Mouse (Mus musculus): ENCODE results near the gene Fgf8. TPM values are rescaled to one million over a fixed set of nuclear protein-coding genes. Genes with fewer than 3 reads are reported as not detected.

Gene Fgf8
- total RNA-seq, 4 experiments from 2014 or later, result not detected

DNA sequence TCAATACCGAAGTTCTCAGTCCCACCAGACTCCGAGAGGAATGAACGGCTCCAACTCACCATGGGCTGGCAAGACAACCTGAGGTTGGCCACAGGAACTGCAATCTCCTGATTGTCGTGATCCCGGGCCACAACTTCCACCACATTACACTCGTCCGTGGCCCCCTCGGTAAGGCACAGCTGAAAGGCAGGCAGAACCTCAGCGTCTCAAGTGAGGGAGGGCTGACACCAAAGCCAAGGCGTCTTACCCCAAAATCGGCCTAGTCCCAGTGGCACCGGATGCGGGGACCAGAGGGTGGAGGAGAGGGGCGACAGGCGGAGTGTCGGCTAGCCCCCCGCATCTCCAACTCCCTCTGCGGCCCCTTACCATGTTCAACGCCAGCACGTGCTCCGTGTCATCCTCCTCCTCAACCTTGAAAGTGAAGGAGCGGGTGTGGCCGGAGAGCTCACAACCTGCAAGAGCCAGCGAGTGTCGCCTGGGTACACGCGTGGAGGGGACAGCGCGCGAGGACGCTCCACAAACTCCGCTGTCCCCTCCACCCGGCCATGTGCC lies 6.1 kb upstream of the Fgf8 start:
- no peak for DNase-seq (ENCODE audit: low spot score in 2 of 2)

DNA sequence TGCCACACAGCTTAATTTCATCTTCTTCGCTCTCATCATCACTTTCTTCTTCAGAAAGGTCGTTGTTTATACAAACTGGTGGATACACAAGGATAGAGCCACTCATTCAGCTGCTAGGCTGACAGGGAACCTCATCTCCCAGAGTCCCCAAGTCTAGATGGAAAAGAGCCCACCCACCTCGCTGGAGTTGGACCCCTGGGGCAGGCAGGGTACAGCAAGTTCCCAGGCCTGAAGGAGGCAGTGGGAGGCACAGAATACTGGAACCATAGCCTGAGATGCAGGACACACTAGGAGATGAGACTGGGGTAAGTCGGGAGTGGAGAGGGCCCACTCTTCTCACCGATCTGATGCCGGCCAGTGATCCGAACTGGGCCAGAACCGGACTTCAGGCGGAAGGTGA lies 5.5 kb upstream of the Fgf8 start:
- no peak for DNase-seq (ENCODE audit: low spot score in 2 of 2)

DNA sequence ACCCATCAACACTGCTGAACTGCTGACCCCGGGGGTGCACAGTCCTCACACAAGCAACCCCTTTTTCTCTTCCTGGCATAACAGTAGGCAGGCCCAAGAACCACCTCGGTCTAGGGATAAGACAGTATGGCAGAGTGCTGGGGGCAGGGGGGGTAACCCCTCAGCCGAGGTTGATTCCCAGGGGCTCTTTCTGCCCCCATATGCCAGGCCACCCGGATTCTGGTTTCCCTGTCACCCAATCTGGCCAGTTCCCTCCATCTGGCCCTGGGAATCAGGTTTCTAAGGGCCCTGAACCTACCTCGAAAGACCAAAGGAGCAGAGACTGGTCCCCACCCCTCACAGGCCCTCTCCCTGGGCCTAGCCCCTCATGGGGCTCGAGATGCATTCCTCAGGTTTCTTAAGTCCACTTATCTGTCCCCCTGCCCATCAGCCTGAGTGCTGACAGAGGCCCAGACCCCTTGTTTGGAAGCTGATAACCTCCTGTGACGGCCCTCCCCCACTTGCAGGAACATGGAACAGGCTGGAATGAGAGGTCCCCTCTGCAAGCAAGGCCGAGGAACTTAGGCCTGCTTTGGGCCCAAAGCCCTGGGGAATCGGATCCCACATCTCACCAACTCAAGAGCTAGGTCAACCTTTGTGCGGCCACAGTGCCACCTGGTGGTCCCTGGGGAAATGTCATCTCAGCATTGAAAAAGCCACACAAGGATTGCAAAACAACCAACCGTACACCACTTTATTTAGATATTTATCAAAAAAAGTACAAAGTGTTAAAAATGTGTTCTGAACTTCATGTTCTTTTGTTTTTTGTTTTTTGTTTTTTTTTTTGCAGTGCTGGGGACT lies 4.5 kb upstream of the Fgf8 start:
- DNase-seq (ENCODE audit: low spot score in 2 of 2), result peak; percentile 69 to 89

DNA sequence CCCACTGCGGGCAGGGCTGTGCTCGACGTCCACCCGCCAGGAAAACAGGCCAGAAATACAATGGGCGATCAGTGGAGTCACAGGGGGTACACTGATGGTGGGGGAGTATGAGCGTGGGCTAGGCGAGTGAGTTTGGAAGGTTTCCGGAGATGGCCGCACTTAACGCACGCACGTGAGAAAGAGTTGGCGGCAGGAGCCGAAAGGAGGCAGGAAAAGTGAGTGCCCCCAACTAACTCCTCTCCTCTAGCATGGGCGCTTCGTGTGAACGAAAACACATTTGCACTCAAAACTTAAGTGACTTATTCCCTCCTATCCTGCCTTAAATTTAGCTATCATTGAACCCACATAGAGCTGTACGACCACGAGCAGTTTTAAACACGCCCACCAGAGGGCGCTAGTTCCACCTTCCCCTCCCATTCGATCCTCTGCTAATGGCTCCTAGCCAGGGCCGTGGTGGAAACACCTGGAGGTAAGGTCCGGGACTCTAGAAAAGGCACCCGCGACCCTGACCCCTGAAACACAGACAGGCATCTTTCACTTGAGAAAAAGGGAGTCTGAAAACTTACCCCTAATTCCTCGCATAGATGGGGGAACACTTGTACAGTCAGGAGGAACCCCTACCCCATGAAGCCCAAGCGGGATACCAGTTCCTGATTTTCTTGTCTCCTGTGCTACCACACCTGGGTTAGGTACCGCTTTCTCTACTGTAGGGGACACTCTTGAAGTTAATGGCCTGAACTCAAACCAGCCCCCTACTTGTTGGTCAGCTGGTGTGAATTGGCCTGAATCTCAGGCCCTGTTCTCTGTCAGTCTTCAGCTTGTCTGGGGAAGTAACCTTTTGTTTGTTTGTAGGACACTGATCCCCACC lies 3.7 kb upstream of the Fgf8 start:
- peak; percentile 47 to 79 for DNase-seq (ENCODE audit: low spot score in 2 of 2)

DNA sequence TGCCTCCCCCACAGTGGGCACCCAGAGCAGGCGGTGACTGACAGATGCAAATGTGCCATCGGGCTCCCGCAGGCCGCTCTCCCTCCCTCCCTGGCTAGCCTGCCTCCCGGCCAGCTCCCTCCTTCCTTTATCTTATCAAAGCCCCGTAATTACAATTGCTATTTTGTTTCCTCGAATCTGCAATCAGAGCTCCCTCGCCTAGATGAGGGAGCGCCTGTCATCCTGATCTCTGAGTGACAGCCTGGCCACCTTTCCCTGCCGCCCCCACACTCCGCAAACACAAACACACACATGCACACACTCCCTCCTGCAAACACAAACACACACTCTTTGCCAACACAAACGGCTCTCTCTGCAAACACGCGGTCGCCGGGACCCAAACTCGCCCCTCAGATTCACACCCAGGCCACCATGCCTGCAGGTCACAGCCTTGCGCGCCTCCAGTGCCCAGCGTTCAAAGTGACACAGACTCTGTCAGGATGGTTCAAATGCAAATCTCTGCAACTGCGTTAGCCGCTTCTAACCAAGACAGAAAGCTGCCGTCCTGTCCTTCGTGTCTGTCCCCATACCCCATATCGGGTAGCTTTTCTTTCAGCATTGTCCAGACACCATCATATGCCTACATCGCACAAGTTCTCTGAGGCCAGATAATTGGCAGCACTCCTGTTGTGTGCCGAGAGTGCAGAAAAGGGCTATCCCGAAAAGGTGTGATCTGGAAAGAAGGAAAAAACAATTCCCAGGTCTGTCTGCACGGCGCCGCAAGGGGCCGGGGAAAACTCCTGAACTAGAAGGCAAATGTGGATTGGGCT lies 2.8 kb upstream of the Fgf8 start:
- DNase-seq (ENCODE audit: low spot score in 2 of 2), result no peak

DNA sequence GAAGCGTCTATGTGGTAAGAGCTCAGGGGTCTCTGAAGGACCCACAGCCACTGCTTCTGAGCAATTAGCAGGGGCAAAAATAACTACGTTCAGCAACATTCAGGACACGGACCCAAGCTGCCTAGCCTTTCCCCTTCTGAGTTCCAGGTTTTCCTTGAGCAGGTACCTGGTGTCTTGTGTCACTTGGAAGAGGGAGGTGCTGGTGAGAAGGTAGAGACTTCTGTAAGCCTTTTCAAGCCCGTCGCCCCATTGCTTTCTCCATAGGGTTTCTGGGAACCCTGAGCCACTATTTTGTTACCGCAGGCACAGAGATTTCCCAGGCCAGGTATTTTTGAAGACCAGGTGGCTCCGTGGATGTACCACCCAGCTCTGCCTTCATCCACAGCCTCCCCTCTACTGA lies 904 bp upstream of the Fgf8 start:
- DNase-seq (ENCODE audit: low spot score in 2 of 2), result no peak

DNA sequence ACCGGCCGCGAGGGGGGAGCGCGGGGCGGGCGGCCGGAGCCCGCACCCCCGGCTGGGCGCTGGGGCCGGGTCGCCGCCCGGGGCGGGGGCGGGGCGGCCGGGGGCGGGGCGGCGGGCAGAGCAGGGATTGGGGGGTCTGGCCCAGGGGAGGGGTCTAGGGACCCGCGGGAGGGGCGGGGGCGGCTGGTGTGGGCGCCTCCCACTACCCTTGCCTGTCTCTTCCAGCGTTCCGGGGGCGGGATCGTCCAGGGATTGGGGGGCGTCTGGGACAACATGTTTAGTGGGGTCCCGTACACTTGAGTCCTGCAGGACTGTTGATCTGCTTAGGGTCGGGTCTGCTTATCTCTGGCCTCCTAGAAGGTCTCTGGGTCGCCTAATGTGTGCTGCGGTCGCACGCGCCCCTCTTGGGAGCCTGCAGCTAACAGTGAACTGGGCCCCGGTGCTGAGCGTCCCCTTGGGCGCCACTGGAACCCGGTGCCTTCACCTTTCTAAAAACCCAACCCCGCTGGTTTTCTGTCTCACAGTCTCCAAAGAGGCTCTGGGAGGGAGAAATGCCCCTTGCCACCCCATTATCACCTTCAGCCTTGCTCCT lies 365 bp upstream of the Fgf8 start:
- no peak for DNase-seq (ENCODE audit: low spot score in 2 of 2)

DNA sequence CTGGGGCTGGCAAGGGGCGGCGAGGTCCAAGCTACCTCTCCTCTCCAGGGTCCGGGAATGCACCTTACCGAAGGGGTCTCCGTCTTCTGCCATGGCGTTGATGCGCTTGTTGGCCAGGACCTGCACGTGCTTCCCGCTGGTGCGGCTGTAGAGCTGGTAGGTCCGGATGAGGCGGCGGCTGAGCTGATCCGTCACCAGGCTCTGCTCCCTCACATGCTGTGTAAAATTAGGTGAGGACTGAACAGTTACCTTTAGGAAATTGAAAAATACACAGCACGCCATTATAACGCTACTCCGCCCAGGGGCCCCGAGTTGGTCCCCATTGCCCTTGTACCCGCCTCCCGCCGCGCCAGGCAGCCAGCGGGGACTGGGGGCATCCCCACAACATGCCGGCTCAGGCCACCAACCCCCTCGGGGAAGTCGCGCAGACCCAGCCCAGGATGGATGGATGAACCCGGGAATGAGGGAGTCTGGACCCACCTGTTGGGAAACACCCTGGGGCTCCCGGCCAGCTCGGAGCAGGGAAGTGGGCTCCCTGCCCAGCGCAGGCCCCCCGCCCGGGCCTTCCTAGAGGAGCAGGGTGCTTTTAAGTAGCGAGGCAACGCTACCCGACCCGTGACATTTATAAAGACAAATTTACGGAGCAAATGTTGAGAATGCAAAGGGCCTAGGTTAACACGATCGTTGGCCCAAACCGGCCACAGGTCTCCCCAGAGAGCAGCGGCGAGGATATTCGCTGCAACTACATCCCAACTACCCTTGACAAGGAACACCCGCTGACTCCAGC lies 1.1 kb downstream of the Fgf8 start:
- DNase-seq (ENCODE audit: low spot score in 2 of 2), result no peak

DNA sequence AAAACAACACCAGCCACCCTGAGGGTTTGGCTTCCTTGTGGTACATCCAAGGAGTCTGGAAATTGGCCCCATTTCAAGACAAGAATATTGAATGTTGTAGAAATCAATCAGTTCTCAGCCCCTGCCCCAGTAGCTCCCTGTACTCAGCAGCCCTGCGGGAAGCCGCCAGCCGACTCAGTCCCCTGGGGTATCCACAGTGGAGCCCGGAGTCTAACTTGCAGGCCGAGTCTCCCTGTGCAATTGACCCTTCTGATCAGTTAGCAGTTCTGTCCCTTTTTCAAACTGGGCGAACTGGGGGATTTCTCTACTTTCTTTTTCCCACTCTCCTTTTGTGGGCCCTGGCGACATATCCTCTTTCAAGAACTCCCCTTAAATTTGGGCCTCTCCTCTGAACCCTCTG lies 1.9 kb downstream of the Fgf8 start:
- no peak for DNase-seq (ENCODE audit: low spot score in 2 of 2)

DNA sequence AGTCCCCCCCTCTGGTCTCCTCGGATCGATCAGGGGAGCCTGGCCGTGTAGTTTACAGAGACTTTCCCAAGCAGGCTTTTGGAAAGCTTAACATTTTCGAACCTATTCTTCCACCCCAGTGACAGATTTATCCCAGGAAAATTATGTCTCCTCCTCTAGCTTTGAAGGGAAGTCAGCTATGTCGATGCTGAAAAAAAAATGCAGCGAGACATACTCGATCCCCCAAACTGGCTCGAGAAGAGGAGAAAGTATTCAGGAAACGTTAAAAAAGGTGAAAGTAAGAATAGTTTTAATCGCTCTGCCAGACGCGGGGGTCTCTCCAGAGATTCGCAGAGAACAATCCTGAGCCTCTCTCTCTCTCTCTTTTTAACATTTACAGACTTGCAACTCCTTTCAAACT lies 2.5 kb downstream of the Fgf8 start:
- DNase-seq (ENCODE audit: low spot score in 2 of 2), result no peak

DNA sequence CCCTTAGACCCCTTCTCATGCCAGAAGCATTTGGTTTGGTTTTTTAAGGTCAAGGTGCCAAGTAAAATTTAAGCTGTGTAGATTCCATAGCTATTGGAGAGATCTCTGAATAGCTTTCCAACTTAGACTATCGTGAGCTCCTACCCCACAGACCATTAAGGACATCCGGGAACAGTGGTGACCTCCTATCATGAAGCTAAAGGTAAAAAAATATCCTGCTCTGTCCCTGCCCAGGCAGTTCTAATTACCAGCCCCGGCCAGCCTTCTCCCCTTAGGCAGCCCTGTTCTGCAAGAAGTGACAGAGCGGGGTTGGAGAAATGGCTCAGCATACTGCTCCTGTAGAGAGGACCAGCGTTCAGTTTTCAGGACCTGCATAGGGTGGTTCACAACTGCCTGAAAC lies 4.2 kb downstream of the Fgf8 start:
- DNase-seq (ENCODE audit: low spot score in 2 of 2), result no peak

DNA sequence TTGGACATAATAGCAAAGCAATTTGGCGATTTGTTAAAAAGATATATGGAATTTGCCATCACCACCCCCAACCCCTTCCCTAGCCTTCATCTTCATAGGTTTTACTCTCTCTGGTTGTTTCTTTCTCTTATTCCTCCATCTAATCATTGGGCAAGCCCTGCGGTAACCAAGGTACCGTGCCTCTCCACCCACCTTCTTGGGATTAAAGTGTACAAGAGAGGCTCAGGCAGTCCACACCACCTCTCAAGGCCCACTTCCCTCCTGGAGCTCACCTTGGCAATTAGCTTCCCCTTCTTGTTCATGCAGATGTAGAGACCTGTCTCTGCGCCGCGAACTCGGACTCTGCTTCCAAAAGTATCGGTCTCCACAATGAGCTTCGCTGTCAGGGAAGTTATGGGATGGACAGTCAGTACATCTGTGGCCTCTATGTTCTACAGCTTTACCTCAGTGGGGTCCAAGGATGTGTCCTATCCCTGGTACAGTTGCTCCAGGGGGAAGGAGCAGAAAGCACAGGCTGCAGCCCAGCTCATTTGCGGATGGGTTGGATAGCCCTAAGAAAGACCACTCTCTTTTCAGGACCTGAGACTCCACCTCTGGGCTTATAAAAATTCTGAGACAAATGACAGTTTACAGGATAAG lies 4.8 kb downstream of the Fgf8 start:
- no peak for DNase-seq (ENCODE audit: low spot score in 2 of 2)

DNA sequence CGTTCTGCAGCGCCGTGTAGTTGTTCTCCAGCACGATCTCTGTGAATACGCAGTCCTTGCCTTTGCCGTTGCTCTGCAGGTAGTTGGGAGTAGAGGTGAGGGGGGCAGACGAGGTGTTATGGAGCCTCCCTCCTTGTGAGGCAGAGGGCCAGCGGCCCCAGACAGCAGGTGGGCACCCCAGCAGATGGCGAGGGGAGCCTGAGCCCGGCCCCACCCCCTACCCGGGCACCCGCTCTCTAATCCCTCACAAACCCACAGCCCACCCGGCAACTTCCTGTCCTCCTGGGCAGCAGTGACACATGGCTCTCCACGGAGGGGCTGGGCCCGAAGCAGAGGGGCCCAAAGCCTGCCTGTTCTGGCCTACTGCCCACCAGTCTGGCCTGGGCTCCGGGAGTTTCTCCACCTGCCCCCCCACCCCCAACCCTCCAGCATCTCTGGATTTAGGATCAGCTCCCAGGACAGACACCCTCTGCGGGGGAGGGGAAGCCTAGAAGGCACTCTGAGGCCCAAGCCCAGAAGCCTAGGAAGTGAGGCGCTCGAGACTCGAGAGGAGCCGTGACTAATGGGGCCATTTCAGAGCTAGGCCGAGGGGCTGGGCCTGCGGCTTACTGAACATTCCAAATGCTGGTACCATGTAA lies 5.4 kb downstream of the Fgf8 start:
- DNase-seq (ENCODE audit: low spot score in 2 of 2), result no peak

DNA sequence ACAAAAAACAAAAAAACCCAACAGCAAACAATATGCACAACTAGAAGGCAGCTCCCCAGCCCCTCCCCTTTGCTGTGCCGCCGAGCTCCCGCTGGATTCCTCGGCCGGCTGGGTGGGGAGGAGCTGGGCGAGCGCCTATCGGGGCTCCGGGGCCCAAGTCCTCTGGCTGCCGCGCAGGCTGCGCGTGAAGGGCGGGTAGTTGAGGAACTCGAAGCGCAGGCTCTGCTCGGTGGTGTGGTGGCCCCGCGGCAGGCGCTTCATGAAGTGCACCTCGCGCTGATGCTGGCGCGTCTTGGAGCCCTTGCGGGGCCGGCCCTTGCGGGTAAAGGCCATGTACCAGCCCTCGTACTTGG lies 5.9 kb downstream of the Fgf8 start:
- DNase-seq (ENCODE audit: low spot score in 2 of 2), result no peak

DNA sequence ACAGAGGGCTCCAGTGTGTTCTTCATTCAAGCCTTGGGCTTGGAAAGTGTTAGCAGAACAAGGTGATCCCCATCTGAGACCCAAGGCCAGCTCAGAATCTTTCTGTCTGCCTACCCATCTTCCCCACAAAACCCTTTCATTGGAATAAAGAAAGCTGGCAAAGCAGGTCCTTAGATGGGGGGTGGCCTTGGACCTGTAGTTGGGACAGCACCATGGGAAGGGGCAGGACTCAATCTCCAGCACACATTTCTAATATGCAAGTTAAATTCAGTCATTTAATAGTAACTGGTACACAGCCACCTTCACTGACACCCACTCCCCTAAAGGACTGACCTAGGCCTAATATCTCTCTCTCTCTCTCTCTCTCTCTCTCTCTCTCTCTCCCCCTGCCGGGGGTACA lies 6.5 kb downstream of the Fgf8 start:
- no peak for DNase-seq (ENCODE audit: low spot score in 2 of 2)

DNA sequence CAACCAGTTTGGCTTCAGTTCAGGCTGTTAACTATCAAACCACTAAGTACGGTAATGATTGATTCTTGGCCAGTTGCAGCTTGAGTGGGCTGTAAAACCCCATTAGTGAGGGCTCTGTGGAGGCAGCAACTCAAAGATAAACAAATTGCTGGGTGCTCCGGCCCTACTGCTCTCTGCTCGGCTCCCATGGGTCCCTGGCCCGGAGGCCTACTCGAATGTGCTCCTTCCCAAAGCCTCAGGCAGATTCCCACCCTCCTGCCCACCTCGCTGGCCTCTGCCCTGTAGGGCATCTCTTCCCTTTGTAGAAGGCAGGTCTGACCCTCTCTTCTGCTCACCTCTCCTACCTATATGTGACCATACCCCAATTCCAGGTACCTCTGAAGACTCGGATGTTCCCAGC lies 8.0 kb downstream of the Fgf8 start:
- DNase-seq (ENCODE audit: low spot score in 2 of 2), result no peak

DNA sequence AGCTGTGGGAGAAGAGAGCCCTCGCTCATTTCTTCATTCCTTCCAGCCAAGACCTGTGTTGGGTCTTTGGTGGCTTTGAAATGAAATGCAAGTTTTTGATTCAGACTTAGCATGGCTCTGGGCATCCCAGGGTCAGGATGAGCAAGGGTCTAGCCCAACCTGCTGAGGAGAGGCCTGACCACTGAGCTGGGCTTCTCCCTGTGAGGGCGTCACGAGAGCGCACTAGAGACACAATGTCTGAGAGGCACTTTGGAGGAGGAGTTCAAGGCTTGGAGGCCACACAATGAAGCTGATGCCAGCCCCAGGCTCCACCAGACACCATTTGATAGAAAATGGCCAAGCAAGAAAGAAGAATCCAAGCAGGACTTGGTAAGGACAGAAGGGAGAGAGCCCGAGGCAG lies 8.5 kb downstream of the Fgf8 start:
- DNase-seq (ENCODE audit: low spot score in 2 of 2), result no peak

DNA sequence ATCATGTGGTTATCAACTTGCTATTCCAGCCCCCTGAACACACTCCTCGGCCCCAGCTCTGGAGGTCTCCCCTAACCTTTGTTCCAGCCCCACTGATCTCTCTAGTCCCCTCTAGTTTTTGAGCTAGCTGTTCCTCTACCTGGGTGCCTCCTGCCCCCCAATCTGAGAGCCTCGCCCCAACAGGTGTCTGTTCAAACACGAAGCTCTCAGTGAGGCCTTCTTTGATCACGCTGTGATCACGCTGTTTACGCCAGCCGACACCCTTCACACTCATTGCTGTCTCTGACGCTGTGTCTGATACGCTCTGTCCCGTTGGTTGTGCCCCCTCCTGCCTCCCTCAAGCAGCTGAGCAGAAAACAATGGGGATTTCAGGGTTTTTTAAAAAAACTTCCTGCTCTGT lies 9.2 kb downstream of the Fgf8 start:
- DNase-seq (ENCODE audit: low spot score in 2 of 2), result no peak

DNA sequence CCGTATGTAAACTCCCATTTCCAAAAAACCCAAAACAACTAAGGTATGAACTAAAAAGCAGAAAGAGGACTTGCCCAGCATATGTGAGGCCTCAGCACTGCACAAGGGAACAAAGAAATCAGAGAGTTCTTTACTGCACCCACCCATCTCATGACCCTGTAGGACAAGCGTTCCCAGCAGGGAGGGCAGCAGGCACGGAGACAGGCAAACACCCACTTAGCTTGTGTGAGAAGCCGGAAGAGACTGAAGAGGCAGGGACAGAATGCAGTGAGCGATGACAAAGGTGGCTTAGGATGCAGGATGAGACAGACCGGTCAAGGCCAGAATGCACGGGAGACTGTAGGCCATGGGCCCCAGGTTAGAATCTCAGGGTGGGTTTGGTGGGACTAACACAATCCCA lies 11.1 kb downstream of the Fgf8 start:
- DNase-seq (ENCODE audit: low spot score in 2 of 2), result no peak

DNA sequence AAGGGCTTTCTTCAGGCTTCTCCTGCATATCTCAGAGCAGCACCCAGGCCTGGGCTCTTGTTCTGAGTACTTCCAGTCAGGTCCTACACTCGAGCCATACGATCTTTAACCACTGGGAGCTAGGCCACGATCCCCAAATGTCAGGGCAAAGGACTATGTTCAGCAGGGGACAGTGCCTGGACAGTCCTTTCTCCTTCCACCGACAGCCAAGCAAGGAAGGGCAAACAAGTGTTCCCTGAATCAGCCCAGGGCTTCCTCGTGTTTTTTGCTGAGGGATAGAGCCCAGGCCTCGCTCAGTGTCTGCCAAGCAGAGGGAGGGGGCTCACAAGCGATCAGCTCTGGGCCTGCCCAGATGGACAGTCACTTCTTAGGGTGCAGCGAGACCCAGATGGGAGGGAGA lies 12.7 kb downstream of the Fgf8 start:
- DNase-seq (ENCODE audit: low spot score in 2 of 2), result no peak

Measured in layer of hippocampus, adult 8-10 months (tissue).